Mouse (Mus musculus) spleen, adult 2 months (tissue): Measurements from ENCODE around the gene Arhgef2.

Experiments
- CTCF ChIP-seq: fragments of 200-500 bp; IDR thresholded peaks from 2 replicates; pipeline ENCODE4 v1.5.1; 2011; ENCODE audit warnings: mild to moderate bottlenecking, inconsistent platforms; ENCODE audit not compliant: insufficient read depth, insufficient read length, insufficient replicate concordance; ENCODE audit errors: extremely low read depth
- POLR2A ChIP-seq: fragments of 200-500 bp; IDR thresholded peaks from 2 replicates; pipeline ENCODE4 v1.6.1; 2011; ENCODE audit warnings: low read depth, low read length, inconsistent platforms

- TF ChIP-seq CTCF = no peak
- TF ChIP-seq POLR2A = no peak
Measured at GRCm38 (mm10) chr3:88643078-88643477, 37.3 kb downstream of the Arhgef2 start.
